In genomic region chr1:171247453-171247841, GRCm38 (mm10) we compare ENCODE assay signal across 7 mouse cellular contexts. TPM values are rescaled to one million over a fixed set of nuclear protein-coding genes. Genes with fewer than 3 reads are reported as not detected.
DNase-seq lines count a peak whose midpoint lies in the region; ATAC-seq and TF ChIP-seq lines count a peak whose summit lies in the region.

No protein-coding gene starts in this region.

- H3K4me1 ChIP-seq in spleen, adult 2 months (ENCODE audit: control insufficient read depth, insufficient read depth, insufficient read length) = peaks cover 4% of the 10 kb centered on the region; the same call in 1 of the 2 replicates
- H3K4me1 ChIP-seq in forebrain, embryonic 10.5 days = peaks cover 66% of the 10 kb centered on the region
- H3K4me1 ChIP-seq in limb, embryonic 14.5 days (ENCODE audit: control insufficient read depth, insufficient read depth, low read length) = peaks cover 42% of the 10 kb centered on the region
- peaks cover 48% of the 10 kb centered on the region for H3K4me1 ChIP-seq in stomach, embryonic 14.5 days (ENCODE audit: control insufficient read depth, insufficient read depth, low read length)

- H3K9ac ChIP-seq in limb, embryonic 14.5 days (ENCODE audit: low read depth, low read length, severe bottlenecking) = peak overlapping the region; percentile 38; the same call in 1 of the 2 replicates
- H3K9ac ChIP-seq in stomach, embryonic 14.5 days (replicated peaks; ENCODE audit: low read depth, low read length) = peak overlapping the region; percentile 22; the same call in 1 of the 2 replicates

- peaks cover 6% of the 10 kb centered on the region for H3K36me3 ChIP-seq in spleen, adult 2 months (ENCODE audit: control insufficient read depth, insufficient read depth, low read length)
- peaks cover 32% of the 10 kb centered on the region for H3K36me3 ChIP-seq in forebrain, embryonic 10.5 days (replicated peaks)
- peaks cover 28% of the 10 kb centered on the region for H3K36me3 ChIP-seq in limb, embryonic 14.5 days (ENCODE audit: control insufficient read depth, insufficient read depth, low read length)
- peaks cover 17% of the 10 kb centered on the region for H3K36me3 ChIP-seq in stomach, embryonic 14.5 days (ENCODE audit: control insufficient read depth, insufficient read depth, low read length)

- no peak for TF ChIP-seq POLR2A in spleen, adult 2 months (IDR thresholded peaks at IDR 0.05; ENCODE audit: low read depth, low read length)
- no peak for TF ChIP-seq POLR2A in limb, embryonic 14.5 days (IDR thresholded peaks at IDR 0.05; ENCODE audit: borderline replicate concordance, extremely low read depth, insufficient read depth, insufficient read length)

- peak overlapping the region; percentile 67 for H3K27ac ChIP-seq in spleen, adult 2 months (ENCODE audit: insufficient read depth, low read length)
- H3K27ac ChIP-seq in forebrain, embryonic 10.5 days = peak overlapping the region; percentile 95
- peak overlapping the region; percentile 69 for H3K27ac ChIP-seq in limb, embryonic 14.5 days (replicated peaks; ENCODE audit: low read depth, low read length)
- H3K27ac ChIP-seq in stomach, embryonic 14.5 days (ENCODE audit: low read length) = peak overlapping the region; percentile 94

- H3K4me3 ChIP-seq in spleen, adult 2 months (ENCODE audit: extremely low read depth, insufficient read depth, insufficient read length) = peak overlapping the region; percentile 61
- H3K4me3 ChIP-seq in forebrain, embryonic 10.5 days = peak overlapping the region; percentile 84
- peak overlapping the region; percentile 71 for H3K4me3 ChIP-seq in limb, embryonic 14.5 days (replicated peaks; ENCODE audit: low read length)
- peak overlapping the region; percentile 74 for H3K4me3 ChIP-seq in stomach, embryonic 14.5 days (ENCODE audit: low read depth, low read length)

- H3K4me2 ChIP-seq in limb, embryonic 14.5 days (replicated peaks; ENCODE audit: low read depth, low read length, severe bottlenecking) = peak overlapping the region; percentile 50
- H3K4me2 ChIP-seq in stomach, embryonic 14.5 days (replicated peaks; ENCODE audit: low read depth, low read length) = peak overlapping the region; percentile 75

- WGBS in spleen, adult 2 months = 21% methylated on average over 13 of the region's 13 CpGs
- WGBS in forebrain, embryonic 10.5 days = 16% methylated on average over 13 of the region's 13 CpGs
- WGBS in limb, embryonic 14.5 days = 13% methylated on average over 13 of the region's 13 CpGs
- whole genome bisulfite sequencing in stomach, embryonic 14.5 days = 9% methylated on average over 13 of the region's 13 CpGs

- H3K27me3 ChIP-seq in spleen, adult 2 months (ENCODE audit: control insufficient read depth, insufficient read depth, low read length) = 0 out of 2 replicates have a peak, but pooled peaks cover 1% of the 10 kb centered on the region
- H3K27me3 ChIP-seq in forebrain, embryonic 10.5 days (ENCODE audit: poor library complexity, severe bottlenecking) = peaks cover 5% of the 10 kb centered on the region
- no peaks in the 10 kb centered on the region for H3K27me3 ChIP-seq in limb, embryonic 14.5 days (ENCODE audit: control insufficient read depth, insufficient read depth, low read length)
- no peaks in the 10 kb centered on the region for H3K27me3 ChIP-seq in stomach, embryonic 14.5 days (ENCODE audit: control insufficient read depth, insufficient read depth, low read length)

- TF ChIP-seq CTCF in spleen, adult 2 months (IDR thresholded peaks at IDR 0.05; ENCODE audit: extremely low read depth, insufficient read depth, insufficient read length, insufficient replicate concordance) = no peak

- DNase-seq in spleen, adult 2 months (ENCODE audit: low read depth in 1 of 2, low spot score in 2 of 2) = no peak
- no peak for DNase-seq in spleen, postnatal 4 days (ENCODE audit: low spot score in 2 of 2)
- DNase-seq in forebrain, embryonic 10.5 days (ENCODE audit: extremely low spot score, low spot score) = no peak
- no peak for DNase-seq in limb, embryonic 14.5 days (ENCODE audit: low spot score)
- no peak for DNase-seq in T-cell, adult 2 months (ENCODE audit: low spot score)
- no peak for DNase-seq in thymus, postnatal 25 days

- no peaks in the 10 kb centered on the region for H3K9me3 ChIP-seq in forebrain, embryonic 10.5 days
- H3K9me3 ChIP-seq in limb, embryonic 14.5 days (ENCODE audit: control insufficient read depth, low read length) = no peaks in the 10 kb centered on the region
- no peaks in the 10 kb centered on the region for H3K9me3 ChIP-seq in stomach, embryonic 14.5 days (ENCODE audit: control insufficient read depth, low read depth, low read length)

- ATAC-seq in limb, embryonic 14.5 days (ENCODE audit: low FRiP score, low read depth) = no peak
- no peak for ATAC-seq in stomach, embryonic 14.5 days (ENCODE audit: insufficient number of reproducible peaks, insufficient read depth, low FRiP score, low read depth)

RNA-seq across cellular contexts. Expression of gene Adamts4, which starts 2.8 kb away (rescaled TPM):
- polyA plus RNA-seq in spleen, adult 2 months (2012; rRNA removed) = 0.63 and 0.64 TPM in 2 replicates
- 9.3 and 10.8 TPM in 2 replicates for polyA plus RNA-seq in forebrain, embryonic 10.5 days (2016; fragmentation: Nextera tagmentation; extraction: Ambion mirVana)
- 8.6 and 11.7 TPM in 2 replicates for polyA plus RNA-seq in limb, embryonic 14.5 days (2012; rRNA removed)
- polyA plus RNA-seq in limb, embryonic 14.5 days (2014; fragmentation: Nextera tagmentation; extraction: Ambion mirVana) = 10.1 and 10.6 TPM in 2 replicates
- polyA plus RNA-seq in stomach, embryonic 14.5 days (2014; fragmentation: Nextera tagmentation; extraction: Ambion mirVana) = 5.3 and 6.3 TPM in 2 replicates

RNA-seq across cellular contexts. Expression of gene Ndufs2, which starts 3.7 kb away (rescaled TPM):
- 52.4 and 59.6 TPM in 2 replicates for polyA plus RNA-seq in spleen, adult 2 months (2012; rRNA removed)
- polyA plus RNA-seq in forebrain, embryonic 10.5 days (2016; fragmentation: Nextera tagmentation; extraction: Ambion mirVana) = 270 and 274 TPM in 2 replicates
- polyA plus RNA-seq in limb, embryonic 14.5 days (2012; rRNA removed) = 148 and 151 TPM in 2 replicates
- polyA plus RNA-seq in limb, embryonic 14.5 days (2014; fragmentation: Nextera tagmentation; extraction: Ambion mirVana) = 216 and 234 TPM in 2 replicates
- 219 and 234 TPM in 2 replicates for polyA plus RNA-seq in stomach, embryonic 14.5 days (2014; fragmentation: Nextera tagmentation; extraction: Ambion mirVana)

RNA-seq across cellular contexts. Expression of gene Fcer1g, which starts 13.3 kb away (rescaled TPM):
- 237 and 307 TPM in 2 replicates for polyA plus RNA-seq in spleen, adult 2 months (2012; rRNA removed)
- 12.0 and 12.1 TPM in 2 replicates for polyA plus RNA-seq in forebrain, embryonic 10.5 days (2016; fragmentation: Nextera tagmentation; extraction: Ambion mirVana)
- polyA plus RNA-seq in limb, embryonic 14.5 days (2012; rRNA removed) = 49.7 and 65.5 TPM in 2 replicates
- 85.7 and 91.4 TPM in 2 replicates for polyA plus RNA-seq in limb, embryonic 14.5 days (2014; fragmentation: Nextera tagmentation; extraction: Ambion mirVana)
- polyA plus RNA-seq in stomach, embryonic 14.5 days (2014; fragmentation: Nextera tagmentation; extraction: Ambion mirVana) = 52.5 and 58.4 TPM in 2 replicates

RNA-seq across cellular contexts. Expression of gene Apoa2, which starts 22.6 kb away (rescaled TPM):
- 1.2 and 1.8 TPM in 2 replicates for polyA plus RNA-seq in spleen, adult 2 months (2012; rRNA removed)
- polyA plus RNA-seq in forebrain, embryonic 10.5 days (2016; fragmentation: Nextera tagmentation; extraction: Ambion mirVana) = 2.9 and 4.2 TPM in 2 replicates
- 4.7 and 8.1 TPM in 2 replicates for polyA plus RNA-seq in limb, embryonic 14.5 days (2012; rRNA removed)
- 1.6 and 1.9 TPM in 2 replicates for polyA plus RNA-seq in limb, embryonic 14.5 days (2014; fragmentation: Nextera tagmentation; extraction: Ambion mirVana)
- 3.9 and 7.3 TPM in 2 replicates for polyA plus RNA-seq in stomach, embryonic 14.5 days (2014; fragmentation: Nextera tagmentation; extraction: Ambion mirVana)

RNA-seq across cellular contexts. Expression of gene B4galt3, which starts 22.7 kb away (rescaled TPM):
- polyA plus RNA-seq in spleen, adult 2 months (2012; rRNA removed) = 59.5 and 67.8 TPM in 2 replicates
- polyA plus RNA-seq in forebrain, embryonic 10.5 days (2016; fragmentation: Nextera tagmentation; extraction: Ambion mirVana) = 60.5 and 65.2 TPM in 2 replicates
- 87.2 and 111 TPM in 2 replicates for polyA plus RNA-seq in limb, embryonic 14.5 days (2012; rRNA removed)
- polyA plus RNA-seq in limb, embryonic 14.5 days (2014; fragmentation: Nextera tagmentation; extraction: Ambion mirVana) = 68.7 and 72.5 TPM in 2 replicates
- 81.1 and 87.0 TPM in 2 replicates for polyA plus RNA-seq in stomach, embryonic 14.5 days (2014; fragmentation: Nextera tagmentation; extraction: Ambion mirVana)
